Mouse (Mus musculus): ENCODE measurements around the gene Atg4b.

DNA sequence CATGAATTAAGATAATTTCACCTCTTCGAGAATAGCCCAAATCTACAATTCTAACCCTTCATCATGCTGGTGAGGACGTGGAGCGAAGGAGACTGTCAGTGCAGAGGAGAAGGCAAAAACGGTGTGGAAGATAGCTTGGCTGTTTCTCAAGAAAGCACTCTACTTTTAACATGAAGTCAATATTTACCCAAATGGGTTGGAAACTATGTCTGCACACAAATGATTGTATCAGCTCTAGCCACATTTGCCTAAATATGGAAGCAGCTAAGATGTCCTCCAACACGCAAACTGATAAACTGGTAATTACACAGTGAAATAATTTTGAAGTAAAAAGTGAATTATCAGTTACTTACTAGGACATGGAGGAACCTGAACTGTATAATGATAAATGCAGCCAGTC is 51.5 kb downstream of the Atg4b start:
- TF ChIP-seq CTCF (IDR thresholded peaks at IDR 0.05; ENCODE audit: low read depth, low read length) = no peak
- no peak for TF ChIP-seq POLR2A (IDR thresholded peaks at IDR 0.05; ENCODE audit: extremely low read depth, insufficient read depth, low read length)
